Mouse (Mus musculus): ENCODE data around the gene Rtf1.

The Rtf1 gene

GRCm38 (mm10) chr2:119730735-119731134, 55.9 kb downstream of the Rtf1 start:
- no peak for DNase-seq (ENCODE audit: low read depth, low spot score)

- DNase-seq (ENCODE audit: low read depth, low spot score): no peak
These were observed 62.3 kb downstream of the Rtf1 start for GRCm38 (mm10) chr2:119737124-119737523.

- DNase-seq (ENCODE audit: low read depth, low spot score): no peak
These were observed 65.7 kb downstream of the Rtf1 start for GRCm38 (mm10) chr2:119740567-119740966.

- peak; percentile 67 for DNase-seq (ENCODE audit: low read depth, low spot score)
These were observed 66.9 kb downstream of the Rtf1 start, which contains the start of gene Itpka for GRCm38 (mm10) chr2:119741581-119742411. Gene Itpka (plus strand): TSS chr2:119742337.

GRCm38 (mm10) chr2:119742461-119743175, 67.8 kb downstream of the Rtf1 start:
- no peak for DNase-seq (ENCODE audit: low read depth, low spot score)

GRCm38 (mm10) chr2:119743176-119743807, 68.4 kb downstream of the Rtf1 start:
- DNase-seq (ENCODE audit: low read depth, low spot score): no peak

GRCm38 (mm10) chr2:119743808-119744162, 68.9 kb downstream of the Rtf1 start:
- no peak for DNase-seq (ENCODE audit: low read depth, low spot score)

- DNase-seq (ENCODE audit: low read depth, low spot score): no peak
These were observed 69.6 kb downstream of the Rtf1 start for GRCm38 (mm10) chr2:119744163-119745111.

- no peak for DNase-seq (ENCODE audit: low read depth, low spot score)
These were observed 70.4 kb downstream of the Rtf1 start for GRCm38 (mm10) chr2:119745281-119745680.

- DNase-seq (ENCODE audit: low read depth, low spot score): no peak
These were observed 72.7 kb downstream of the Rtf1 start for GRCm38 (mm10) chr2:119747554-119747953.

GRCm38 (mm10) chr2:119749260-119749659, 74.4 kb downstream of the Rtf1 start:
- DNase-seq (ENCODE audit: low read depth, low spot score): no peak

- no peak for DNase-seq (ENCODE audit: low read depth, low spot score)
These were observed 82.8 kb downstream of the Rtf1 start for GRCm38 (mm10) chr2:119757601-119758100.

- no peak for DNase-seq (ENCODE audit: low read depth, low spot score)
These were observed 83.4 kb downstream of the Rtf1 start for GRCm38 (mm10) chr2:119758101-119758843.

- no peak for DNase-seq (ENCODE audit: low read depth, low spot score)
These were observed 84.3 kb downstream of the Rtf1 start for GRCm38 (mm10) chr2:119758844-119759835.

- no peak for DNase-seq (ENCODE audit: low read depth, low spot score)
These were observed 85.4 kb downstream of the Rtf1 start, which contains the start of gene Ltk for GRCm38 (mm10) chr2:119760251-119760650. Gene Ltk (minus strand): TSS chr2:119760431.

- DNase-seq (ENCODE audit: low read depth, low spot score): no peak
These were observed 87.4 kb downstream of the Rtf1 start for GRCm38 (mm10) chr2:119762276-119762675.

- no peak for DNase-seq (ENCODE audit: low read depth, low spot score)
These were observed 89.1 kb downstream of the Rtf1 start for GRCm38 (mm10) chr2:119763924-119764323.

GRCm38 (mm10) chr2:119767246-119767645, 92.4 kb downstream of the Rtf1 start:
- no peak for DNase-seq (ENCODE audit: low read depth, low spot score)

Measured in mesoderm, embryonic 11.5 days (tissue).